Mouse (Mus musculus): ENCODE results near the gene Ublcp1.

DNA sequence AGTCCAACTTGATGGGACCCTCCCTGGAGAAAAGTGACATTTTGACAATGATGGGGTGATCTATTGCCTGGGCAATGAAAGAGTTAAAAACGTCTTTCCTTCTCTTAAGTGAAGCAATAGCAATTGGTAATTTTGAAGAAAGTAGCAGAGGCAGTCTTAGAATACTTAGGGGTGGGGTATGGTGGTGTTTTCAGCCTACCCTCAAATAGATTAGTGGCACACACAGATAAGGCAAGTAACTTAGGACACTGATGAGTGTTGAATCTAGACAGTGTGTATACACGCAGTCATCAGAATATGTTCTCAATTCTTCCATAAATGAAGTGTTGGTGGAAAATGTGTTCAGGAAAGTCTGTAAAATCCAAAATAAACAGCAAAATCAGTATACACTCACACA lies 42.7 kb upstream of the Ublcp1 start:
- TF ChIP-seq CTCF (IDR thresholded peaks at IDR 0.05; ENCODE audit: low read depth) (no peak), EP300 (optimal IDR thresholded peaks at IDR 0.05) (no peak)
